Mouse (Mus musculus): Measurements from ENCODE around the gene Tas2r144. TPM values are rescaled to one million over a fixed set of nuclear protein-coding genes. Genes with fewer than 3 reads are reported as not detected.

Tas2r144 gene
- polyA plus RNA-seq, 1 experiment from 2014 or later: not detected

DNA sequence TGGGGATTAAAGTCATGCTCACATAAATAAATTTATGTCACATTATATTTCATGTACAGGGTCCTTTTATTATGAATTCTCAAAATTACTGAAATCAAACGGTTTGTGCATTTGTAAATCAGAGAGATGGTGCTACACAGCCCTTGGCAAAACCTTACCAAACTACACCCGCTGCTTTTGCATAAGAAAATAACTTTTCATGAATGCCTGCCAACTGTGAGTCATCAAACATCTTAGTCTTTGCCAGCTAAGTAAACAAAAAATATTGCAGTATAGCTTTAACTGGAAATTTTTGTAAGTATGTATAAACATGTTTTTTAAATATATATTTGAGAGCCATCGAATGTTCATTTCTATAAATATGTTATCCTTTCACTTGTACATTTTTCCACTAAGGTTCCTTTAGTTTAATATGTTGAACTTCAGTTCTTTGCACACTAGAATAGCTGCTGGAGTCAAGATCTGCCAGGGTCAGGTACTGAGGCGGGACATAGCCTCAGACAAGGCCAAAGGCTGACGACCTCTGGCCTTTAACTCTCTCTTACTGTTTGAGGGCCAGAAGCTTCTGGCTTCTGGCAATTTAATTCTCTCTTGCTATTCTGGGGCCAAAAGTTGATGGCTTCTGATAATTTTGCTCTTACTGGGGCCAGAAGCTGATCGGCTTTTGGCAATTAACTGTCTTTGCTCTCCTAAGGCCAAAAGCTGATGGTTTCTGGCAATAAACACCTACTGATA is 26.4 kb downstream of the Tas2r144 start:
- H3K27ac ChIP-seq (replicated peaks): no peak overlapping the region
- H3K9me3 ChIP-seq (replicated peaks): no peaks in the 10 kb centered on the region
- H3K9ac ChIP-seq: no peak overlapping the region
- 52% methylated on average over 6 of the region's 6 CpGs for WGBS
- H3K36me3 ChIP-seq: no peaks in the 10 kb centered on the region
- H3K4me2 ChIP-seq (replicated peaks): no peak overlapping the region
- no peak for ATAC-seq (ENCODE audit: insufficient number of reproducible peaks, low FRiP score, low TSS enrichment, low read depth)
- peaks cover 6% of the 10 kb centered on the region; the same call in 1 of the 2 replicates for H3K4me1 ChIP-seq
- H3K4me3 ChIP-seq (replicated peaks): no peak overlapping the region
- H3K27me3 ChIP-seq: no peaks in the 10 kb centered on the region

DNA sequence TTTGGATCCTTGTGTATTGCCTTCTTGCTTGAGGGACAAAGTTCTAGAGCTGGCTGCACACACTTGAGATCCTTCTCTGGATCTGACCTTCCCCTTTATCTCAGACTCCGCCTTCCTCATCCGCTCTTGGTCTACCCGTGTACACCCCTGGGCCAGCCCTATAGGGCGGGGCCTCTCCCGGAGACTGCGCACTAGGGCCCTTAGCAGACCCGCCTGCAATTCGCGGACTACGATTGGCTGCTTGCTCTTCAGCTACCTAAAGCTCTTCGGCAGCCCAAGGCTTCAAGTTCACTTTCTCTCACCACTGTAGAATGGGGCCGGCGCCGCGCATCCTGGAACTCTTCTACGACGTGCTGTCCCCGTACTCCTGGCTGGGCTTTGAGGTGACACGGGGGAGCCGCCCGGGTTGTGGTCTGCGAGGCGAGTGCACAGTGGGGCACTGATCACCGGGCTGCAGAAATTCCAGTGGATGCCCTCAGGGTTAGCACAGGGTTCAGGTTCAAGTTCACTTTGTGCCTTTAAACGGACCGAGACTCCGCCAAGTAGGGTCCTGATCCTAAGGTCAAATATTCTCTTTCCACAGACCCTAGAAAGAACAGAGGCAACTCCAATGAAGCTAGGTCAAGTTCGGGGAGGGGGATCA is 30.7 kb downstream of the Tas2r144 start, which contains the start of gene Gstk1:
Gstk1 (plus strand) TSS at position 225 of the 643 bp plus-strand sequence.
- peaks cover 8% of the 10 kb centered on the region; the same call in 1 of the 2 replicates for H3K4me1 ChIP-seq
- peak; percentile 97 for ATAC-seq (ENCODE audit: insufficient number of reproducible peaks, low FRiP score, low TSS enrichment, low read depth)
- H3K4me3 ChIP-seq (replicated peaks): peak within 1 kb of the TSS; percentile 53
- H3K27me3 ChIP-seq: no peaks in the 10 kb centered on the region
- H3K27ac ChIP-seq (replicated peaks): no peak within 1 kb of the TSS
- H3K36me3 ChIP-seq: no peaks in the 10 kb centered on the region
- H3K9ac ChIP-seq: peak within 1 kb of the TSS; percentile 26; the same call in 1 of the 2 replicates
- 3% methylated on average over 28 of the region's 28 CpGs for WGBS
- H3K9me3 ChIP-seq (replicated peaks): no peaks in the 10 kb centered on the region
- peak within 1 kb of the TSS; percentile 84 for H3K4me2 ChIP-seq (replicated peaks)

DNA sequence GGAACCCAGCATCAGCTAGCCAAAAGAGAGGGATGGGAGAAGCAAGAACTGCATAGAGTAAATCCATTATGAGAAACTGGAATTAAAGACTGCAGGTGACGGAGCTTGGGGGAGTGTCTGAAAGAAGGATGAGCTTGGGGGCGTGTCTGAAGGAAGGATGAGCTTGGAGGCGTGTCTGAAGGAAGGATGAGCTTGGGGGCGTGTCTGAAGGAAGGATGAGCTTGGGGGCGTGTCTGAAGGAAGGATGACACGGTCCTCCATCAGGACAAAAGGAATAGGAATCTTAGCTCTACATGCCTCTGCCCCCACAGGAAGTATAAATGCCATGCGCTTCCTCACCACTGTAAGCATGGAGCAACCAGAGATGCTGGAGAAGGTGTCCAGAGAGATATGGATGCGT is 32.0 kb downstream of the Tas2r144 start:
- peak overlapping the region; percentile 36 for H3K4me2 ChIP-seq (replicated peaks)

DNA sequence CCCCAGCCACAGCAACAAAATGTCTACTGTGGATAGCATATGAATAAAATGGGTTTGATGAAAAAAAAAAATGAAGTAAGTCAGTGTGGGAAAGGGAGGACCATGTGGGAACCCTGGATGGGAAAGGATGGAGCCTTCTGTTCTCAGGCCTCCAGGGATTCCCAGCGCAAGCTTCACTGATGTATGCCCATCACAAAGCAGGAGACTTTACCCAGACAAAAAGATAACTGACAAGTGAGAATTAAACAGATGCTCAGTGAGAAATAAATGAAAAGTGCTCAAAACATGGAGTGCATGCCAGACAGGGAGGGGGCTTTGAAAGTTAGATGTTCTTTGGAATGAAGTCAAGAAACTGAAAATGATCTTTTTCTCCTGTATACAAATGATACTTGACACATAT is 32.9 kb downstream of the Tas2r144 start:
- Histone ChIP-seq H3K4me2 (replicated peaks) (no peak overlapping the region; the same call in 1 of the 2 replicates), H3K27me3 (no peaks in the 10 kb centered on the region), H3K27ac (replicated peaks) (no peak overlapping the region), H3K36me3 (no peaks in the 10 kb centered on the region), H3K4me1 (peaks cover 8% of the 10 kb centered on the region; the same call in 1 of the 2 replicates), H3K9ac (no peak overlapping the region), H3K4me3 (replicated peaks) (no peak overlapping the region), H3K9me3 (replicated peaks) (no peaks in the 10 kb centered on the region)
- no peak for ATAC-seq (ENCODE audit: insufficient number of reproducible peaks, low FRiP score, low TSS enrichment, low read depth)
- 74% methylated on average over 1 of the region's 1 CpGs for WGBS

More for the DNA sequence above, 32.0 kb downstream of the Tas2r144 start:
- Histone ChIP-seq H3K36me3 (no peaks in the 10 kb centered on the region), H3K4me1 (peaks cover 8% of the 10 kb centered on the region; the same call in 1 of the 2 replicates), H3K9me3 (replicated peaks) (no peaks in the 10 kb centered on the region), H3K27ac (replicated peaks) (no peak overlapping the region), H3K9ac (no peak overlapping the region), H3K27me3 (no peaks in the 10 kb centered on the region), H3K4me3 (replicated peaks) (peak overlapping the region; percentile 18; the same call in 1 of the 2 replicates)
- no peak for ATAC-seq (ENCODE audit: insufficient number of reproducible peaks, low FRiP score, low TSS enrichment, low read depth)
- 13% methylated on average over 8 of the region's 8 CpGs for WGBS

DNA sequence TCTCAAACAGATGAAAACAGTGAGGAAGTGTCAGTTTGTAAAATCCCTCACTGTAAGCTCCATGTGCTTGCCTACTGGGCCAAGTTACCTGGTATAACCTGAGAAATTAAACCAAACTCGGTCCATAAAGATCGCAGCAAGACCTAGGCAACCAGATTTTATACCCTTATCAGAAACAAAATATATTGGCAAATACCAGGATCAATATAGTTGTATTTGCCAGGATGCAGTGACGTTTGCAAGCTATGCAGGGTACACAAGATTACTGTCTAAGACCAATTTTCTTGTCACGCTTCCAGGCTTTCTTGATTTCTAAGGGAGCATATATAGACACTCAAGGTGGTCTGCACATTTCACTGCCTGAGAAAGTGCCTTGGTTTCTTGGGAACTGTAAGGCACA is 36.7 kb downstream of the Tas2r144 start:
- WGBS: 82% methylated on average over 4 of the region's 4 CpGs
- H3K9ac ChIP-seq: no peak overlapping the region
- H3K36me3 ChIP-seq: no peaks in the 10 kb centered on the region

DNA sequence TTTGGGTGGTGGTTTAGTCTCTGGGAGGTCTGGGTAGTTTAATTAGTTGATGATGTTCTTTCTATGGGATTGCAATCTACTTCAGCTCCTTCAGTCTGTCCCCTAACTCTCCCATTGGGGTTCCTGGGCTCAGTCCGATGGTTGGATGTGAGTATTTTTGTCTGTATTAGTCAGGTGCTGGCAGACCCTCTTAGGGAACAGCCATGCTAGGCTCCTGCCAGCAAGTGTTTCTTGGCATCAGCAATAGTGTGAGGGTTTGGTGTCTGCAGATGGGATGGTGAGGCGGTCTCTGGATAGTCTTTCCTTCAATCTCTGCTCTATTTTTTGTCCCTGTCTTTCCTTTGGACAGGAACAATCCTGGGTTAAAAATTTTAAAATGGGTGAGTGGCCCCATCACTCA is 38.0 kb downstream of the Tas2r144 start:
- WGBS: 74% methylated on average over 2 of the region's 2 CpGs
- no peak overlapping the region for H3K4me3 ChIP-seq (replicated peaks)

More for the DNA sequence above, 36.7 kb downstream of the Tas2r144 start:
- H3K27me3 ChIP-seq: no peaks in the 10 kb centered on the region
- H3K4me1 ChIP-seq: no peaks in the 10 kb centered on the region
- no peak overlapping the region for H3K27ac ChIP-seq (replicated peaks)
- no peaks in the 10 kb centered on the region for H3K9me3 ChIP-seq (replicated peaks)
- no peak for ATAC-seq (ENCODE audit: insufficient number of reproducible peaks, low FRiP score, low TSS enrichment, low read depth)
- no peak overlapping the region for H3K4me2 ChIP-seq (replicated peaks)
- no peak overlapping the region for H3K4me3 ChIP-seq (replicated peaks)

DNA sequence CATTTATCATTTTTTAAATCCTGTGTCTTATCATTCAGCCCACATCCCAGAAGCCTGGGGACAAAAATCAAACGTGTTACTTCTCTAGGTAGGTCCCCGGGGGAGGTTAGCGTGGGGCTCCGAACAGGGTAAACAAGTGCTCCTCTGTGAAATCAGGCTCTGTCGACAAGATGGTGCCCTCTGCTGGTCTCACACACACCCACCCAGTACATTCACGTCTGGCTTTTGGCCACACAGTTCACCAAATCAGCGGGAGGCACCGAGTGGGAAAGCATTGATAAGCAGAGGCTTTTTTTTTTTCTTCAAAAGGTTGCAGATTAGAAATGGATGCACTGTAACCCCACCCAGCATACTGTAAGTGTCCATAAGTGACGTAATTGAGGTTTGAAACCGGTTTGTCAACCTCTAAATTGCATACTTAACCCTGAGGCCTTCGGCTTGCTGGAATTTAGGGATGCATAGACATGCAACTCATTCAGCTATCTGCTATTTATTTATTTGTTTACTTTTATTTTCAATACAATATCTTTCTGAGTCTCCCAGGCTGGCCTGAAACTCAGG is 42.3 kb downstream of the Tas2r144 start:
- Histone ChIP-seq H3K4me3 (replicated peaks) (no peak overlapping the region), H3K9me3 (replicated peaks) (no peaks in the 10 kb centered on the region), H3K27me3 (no peaks in the 10 kb centered on the region), H3K9ac (no peak overlapping the region), H3K27ac (replicated peaks) (no peak overlapping the region), H3K4me2 (replicated peaks) (no peak overlapping the region), H3K36me3 (no peaks in the 10 kb centered on the region), H3K4me1 (no peaks in the 10 kb centered on the region; the same call in 1 of the 2 replicates)
- no peak for ATAC-seq (ENCODE audit: insufficient number of reproducible peaks, low FRiP score, low TSS enrichment, low read depth)
- 13% methylated on average over 11 of the region's 11 CpGs for WGBS

More for the DNA sequence above, 38.0 kb downstream of the Tas2r144 start:
- Histone ChIP-seq H3K4me1 (no peaks in the 10 kb centered on the region; the same call in 1 of the 2 replicates), H3K36me3 (no peaks in the 10 kb centered on the region), H3K4me2 (replicated peaks) (no peak overlapping the region), H3K27me3 (no peaks in the 10 kb centered on the region), H3K27ac (replicated peaks) (no peak overlapping the region), H3K9ac (no peak overlapping the region), H3K9me3 (replicated peaks) (no peaks in the 10 kb centered on the region)
- ATAC-seq (ENCODE audit: insufficient number of reproducible peaks, low FRiP score, low TSS enrichment, low read depth): no peak

DNA sequence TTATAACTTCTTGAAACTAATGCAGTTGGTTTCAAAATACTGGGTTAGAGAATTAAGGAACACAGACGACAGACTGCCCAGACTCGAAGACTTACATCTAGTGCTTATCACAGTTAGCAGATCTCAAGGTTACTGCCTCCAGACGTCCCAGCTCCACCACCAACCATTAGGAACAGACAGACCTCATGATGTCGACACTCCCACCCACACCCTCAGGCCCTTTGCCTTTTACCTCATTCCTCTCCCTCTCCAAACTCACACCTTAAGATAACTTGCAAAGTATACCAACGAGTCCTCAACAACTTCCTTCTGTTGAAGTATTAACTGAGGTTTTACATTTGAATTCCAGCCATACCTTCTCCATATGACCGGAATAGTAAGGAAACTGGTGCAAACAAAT is 45.3 kb downstream of the Tas2r144 start:
- Histone ChIP-seq H3K36me3 (no peaks in the 10 kb centered on the region), H3K9me3 (replicated peaks) (no peaks in the 10 kb centered on the region), H3K27me3 (no peaks in the 10 kb centered on the region), H3K9ac (no peak overlapping the region), H3K4me2 (replicated peaks) (no peak overlapping the region), H3K4me3 (replicated peaks) (no peak overlapping the region), H3K4me1 (no peaks in the 10 kb centered on the region; the same call in 1 of the 2 replicates), H3K27ac (replicated peaks) (no peak overlapping the region)
- 46% methylated on average over 6 of the region's 6 CpGs for WGBS
- no peak for ATAC-seq (ENCODE audit: insufficient number of reproducible peaks, low FRiP score, low TSS enrichment, low read depth)

DNA sequence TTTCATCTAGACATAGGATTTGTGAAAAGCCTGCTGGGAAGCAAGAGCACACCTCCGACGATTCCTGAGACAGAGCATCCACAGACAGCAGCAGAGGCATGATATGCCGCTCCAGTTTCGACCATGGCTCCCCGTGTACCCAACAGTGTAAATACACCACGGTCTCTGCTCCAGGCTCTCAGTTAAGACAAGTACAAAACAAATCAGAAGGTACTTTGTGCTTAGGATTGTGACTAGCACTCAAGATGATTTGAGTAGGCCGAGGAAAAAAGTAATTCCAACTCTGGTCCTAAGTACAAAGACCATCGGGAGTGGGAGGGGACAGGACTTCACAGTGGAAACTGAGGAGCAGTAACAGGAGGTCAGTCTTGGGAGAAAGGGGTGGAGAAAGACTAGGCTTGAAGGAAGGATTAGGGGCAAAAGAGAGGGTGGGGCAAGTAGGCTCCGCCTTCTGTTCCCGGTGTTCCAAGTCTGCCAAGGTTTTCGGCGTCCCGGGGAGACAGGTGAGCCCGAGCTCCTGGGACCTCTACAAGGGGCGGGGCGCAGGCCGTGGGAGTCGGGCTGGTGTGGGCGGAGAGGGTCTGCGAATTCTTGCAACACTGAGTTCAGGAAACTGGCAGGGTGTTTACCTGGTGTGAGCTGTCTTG is 46.5 kb downstream of the Tas2r144 start, which contains the start of gene Tmem139:
Tmem139 (plus strand) TSS at position 447 of the 647 bp plus-strand sequence.
- no peak for ATAC-seq (ENCODE audit: insufficient number of reproducible peaks, low FRiP score, low TSS enrichment, low read depth)
- WGBS: 19% methylated on average over 20 of the region's 20 CpGs
- Histone ChIP-seq H3K9ac (no peak within 1 kb of the TSS), H3K4me1 (peaks cover 5% of the 10 kb centered on the region), H3K36me3 (no peaks in the 10 kb centered on the region), H3K4me3 (replicated peaks) (peak within 1 kb of the TSS; percentile 8), H3K9me3 (replicated peaks) (no peaks in the 10 kb centered on the region), H3K4me2 (replicated peaks) (peak within 1 kb of the TSS; percentile 17), H3K27ac (replicated peaks) (no peak within 1 kb of the TSS), H3K27me3 (no peaks in the 10 kb centered on the region)

DNA sequence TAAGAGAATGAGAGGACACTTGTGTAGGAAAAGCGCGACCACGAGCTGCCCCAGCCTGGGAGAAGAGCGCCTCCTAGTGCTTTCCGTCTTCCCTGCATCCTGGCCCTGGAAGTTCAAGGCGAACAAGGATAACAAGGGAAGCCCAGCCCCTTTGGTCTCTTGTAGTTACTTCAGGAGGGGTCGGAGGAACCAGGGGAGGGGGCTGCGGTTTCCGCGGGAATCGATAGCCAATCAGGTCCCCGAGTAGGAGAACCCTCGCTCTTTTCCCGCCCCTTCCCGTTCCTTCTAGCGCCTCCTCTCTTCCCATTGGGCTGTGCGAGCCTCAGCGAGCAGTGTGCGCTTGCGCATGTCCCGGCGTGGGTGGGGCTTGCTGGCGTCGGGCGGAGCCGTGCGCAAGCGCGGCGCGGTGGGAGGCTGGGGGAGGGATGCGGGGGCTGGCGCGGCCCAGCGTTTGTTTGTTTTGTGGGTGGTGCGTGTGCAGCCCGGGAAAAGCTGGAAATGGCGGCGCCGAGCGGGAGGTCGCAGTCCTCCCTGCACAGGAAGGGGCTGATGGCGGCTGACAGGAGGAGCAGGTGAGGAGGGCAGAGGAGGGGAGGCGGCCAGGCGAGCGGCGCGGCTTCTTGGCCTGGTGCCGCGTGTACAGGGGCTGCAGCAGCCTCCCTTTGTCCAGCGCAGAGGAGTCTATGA is 49.6 kb downstream of the Tas2r144 start, which contains the start of gene Casp2:
Casp2 (plus strand) TSS at position 360 of the 687 bp plus-strand sequence.
- peak within 1 kb of the TSS; percentile 94 for H3K27ac ChIP-seq (replicated peaks)
- H3K4me2 ChIP-seq (replicated peaks): peak within 1 kb of the TSS; percentile 83
- H3K27me3 ChIP-seq: no peaks in the 10 kb centered on the region
- under 1% methylated on average over 50 of the region's 51 CpGs for WGBS
- peak within 1 kb of the TSS; percentile 92 for H3K9ac ChIP-seq
- peak; percentile 99 for ATAC-seq (ENCODE audit: insufficient number of reproducible peaks, low FRiP score, low TSS enrichment, low read depth)
- H3K9me3 ChIP-seq (replicated peaks): no peaks in the 10 kb centered on the region
- peaks cover 26% of the 10 kb centered on the region for H3K36me3 ChIP-seq
- H3K4me1 ChIP-seq: peaks cover 16% of the 10 kb centered on the region
- peak within 1 kb of the TSS; percentile 90 for H3K4me3 ChIP-seq (replicated peaks)
